Mouse (Mus musculus): ENCODE measurements around the gene Prc1. TPM values are rescaled to one million over a fixed set of nuclear protein-coding genes. Genes with fewer than 3 reads are reported as not detected.
"Not testable (repeated sequence)": the region's sequence is repeated elsewhere in the genome, so short reads cannot be mapped to it uniquely, and the experiment has no call there.

The Prc1 gene
- polyA plus RNA-seq, 1 experiment: 5.2 TPM

DNA sequence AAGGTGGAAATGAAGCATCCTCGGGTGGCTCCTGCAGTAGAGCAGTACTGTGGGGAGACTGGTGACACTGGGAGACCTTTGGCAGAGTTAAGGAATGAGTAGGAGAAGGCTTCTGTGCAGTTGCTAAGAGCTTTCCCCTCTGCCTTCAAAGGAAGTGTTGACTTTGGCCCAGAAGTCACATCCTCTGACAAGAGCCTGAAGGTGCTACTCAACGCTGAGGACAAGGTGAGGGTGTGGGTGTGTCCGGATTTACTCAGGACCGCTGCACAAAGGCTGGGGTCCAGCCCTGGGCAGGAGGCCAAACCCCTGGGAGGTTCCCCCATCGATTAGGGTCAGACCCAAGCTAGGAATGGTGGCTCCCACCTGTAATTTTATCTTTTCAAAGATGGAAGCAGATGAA lies 9.9 kb upstream of the Prc1 start:
- no peak for DNase-seq (ENCODE audit: low read depth)

DNA sequence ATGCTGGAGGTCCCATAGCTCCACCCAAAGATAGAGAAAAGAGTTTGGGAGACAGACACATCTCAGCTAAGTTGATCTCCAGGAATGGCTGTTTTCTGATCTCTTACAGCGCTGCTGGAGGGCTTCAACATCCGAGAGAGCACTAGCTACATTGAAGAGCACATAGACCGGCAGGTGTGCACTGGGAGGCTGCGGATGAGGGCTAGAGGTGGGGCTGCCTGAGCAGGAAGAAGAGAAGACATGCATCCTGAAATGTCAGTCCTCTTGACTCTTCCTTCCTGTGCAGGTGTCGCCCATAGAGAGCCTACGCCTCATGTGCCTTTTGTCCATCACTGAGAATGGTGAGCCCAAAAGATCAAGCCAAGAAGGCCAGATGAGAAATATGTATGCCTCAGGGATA lies 8.5 kb upstream of the Prc1 start:
- DNase-seq (ENCODE audit: low read depth): no peak

DNA sequence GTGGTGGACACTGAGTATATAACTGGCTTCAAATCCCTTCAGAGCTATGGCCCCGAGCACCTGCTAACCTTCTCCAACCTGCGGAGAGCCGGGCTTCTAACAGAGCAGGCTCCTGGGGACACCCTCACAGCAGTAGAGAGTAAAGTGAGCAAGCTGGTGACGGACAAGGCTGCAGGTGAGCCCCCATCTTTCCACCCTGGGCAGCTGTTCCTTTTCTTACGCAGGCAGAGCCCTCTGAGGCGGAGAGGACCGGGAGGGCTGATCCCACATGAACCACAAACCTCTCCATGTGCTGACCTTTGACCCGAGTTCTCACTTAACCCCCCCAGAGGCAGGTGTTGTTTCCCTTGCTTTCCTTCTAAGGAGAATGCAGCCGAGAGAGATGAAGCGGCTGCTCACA lies 6.5 kb upstream of the Prc1 start:
- no peak for DNase-seq (ENCODE audit: low read depth)

DNA sequence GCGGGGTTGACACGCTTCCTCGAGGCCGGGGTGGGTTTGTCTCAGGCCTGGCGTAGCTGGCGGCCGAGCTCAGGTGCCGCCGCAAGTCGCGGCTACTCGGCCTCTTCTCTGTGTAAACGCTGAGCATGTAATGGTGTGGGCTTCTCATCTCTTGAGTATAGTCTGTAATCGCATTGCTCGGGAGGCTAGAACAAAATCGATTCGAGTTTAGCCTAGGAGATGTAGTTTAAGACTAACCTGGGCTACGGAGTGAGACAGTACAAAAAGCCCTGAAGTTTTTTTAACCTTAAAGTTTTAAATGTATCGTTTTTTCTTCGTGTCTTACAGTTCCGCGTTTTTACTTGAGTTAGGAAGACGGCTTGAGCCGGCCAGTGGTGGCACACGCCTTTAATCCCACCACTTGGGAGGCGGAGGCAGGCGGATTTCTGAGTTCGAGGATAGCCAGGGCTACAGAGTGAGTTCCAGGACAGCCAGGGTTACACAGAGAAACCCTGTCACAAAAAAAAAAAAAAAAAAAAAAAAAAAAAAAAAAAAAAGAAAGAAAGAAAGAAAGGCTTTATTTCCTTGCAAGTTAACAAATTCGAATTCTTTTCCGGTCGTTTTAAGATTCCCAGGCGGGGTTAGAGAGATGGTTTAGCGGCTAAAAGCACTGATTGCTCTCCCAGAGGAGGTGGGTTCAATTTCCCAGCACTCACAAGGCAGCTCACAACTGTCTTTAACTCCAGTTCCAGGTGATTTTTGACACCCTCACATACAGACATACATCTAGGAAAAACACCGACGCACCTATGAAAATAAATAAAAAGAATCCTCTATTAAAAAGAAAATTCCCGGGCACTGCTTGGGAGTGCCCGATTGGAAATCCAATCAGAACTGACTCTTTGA lies 756 bp downstream of the Prc1 start:
- no peak for DNase-seq (ENCODE audit: low read depth)

GRCm38 (mm10) chr7:80296462-80296861 lies 2.2 kb downstream of the Prc1 start:
- DNase-seq (ENCODE audit: low read depth): no peak

GRCm38 (mm10) chr7:80297041-80297440 lies 2.8 kb downstream of the Prc1 start:
- no peak for DNase-seq (ENCODE audit: low read depth)

- DNase-seq (ENCODE audit: low read depth): no peak
Measured at GRCm38 (mm10) chr7:80298754-80299153, 4.5 kb downstream of the Prc1 start.

DNA sequence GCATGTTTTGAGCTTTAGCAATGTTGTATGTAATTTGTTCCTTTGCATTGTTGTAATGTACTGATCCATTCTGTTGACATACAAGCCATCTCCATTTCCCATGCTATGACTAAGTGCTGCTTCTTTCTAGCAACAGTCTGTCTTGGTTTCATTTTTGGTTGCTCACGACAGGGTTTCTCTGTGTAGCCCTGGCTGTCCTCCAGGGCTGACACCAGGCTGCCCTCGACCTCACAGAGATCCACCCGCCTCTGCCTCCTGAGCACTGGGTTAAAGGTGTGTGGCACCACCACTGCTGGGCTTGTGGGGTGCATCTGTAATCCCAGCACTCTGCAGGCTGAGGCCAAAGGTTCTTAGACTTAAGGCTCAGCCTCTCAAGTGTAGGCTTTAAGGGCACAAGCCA lies 5.3 kb downstream of the Prc1 start:
- DNase-seq (ENCODE audit: low read depth): no peak

- DNase-seq (ENCODE audit: low read depth): no peak
Measured at GRCm38 (mm10) chr7:80301522-80301921, 7.3 kb downstream of the Prc1 start.

DNA sequence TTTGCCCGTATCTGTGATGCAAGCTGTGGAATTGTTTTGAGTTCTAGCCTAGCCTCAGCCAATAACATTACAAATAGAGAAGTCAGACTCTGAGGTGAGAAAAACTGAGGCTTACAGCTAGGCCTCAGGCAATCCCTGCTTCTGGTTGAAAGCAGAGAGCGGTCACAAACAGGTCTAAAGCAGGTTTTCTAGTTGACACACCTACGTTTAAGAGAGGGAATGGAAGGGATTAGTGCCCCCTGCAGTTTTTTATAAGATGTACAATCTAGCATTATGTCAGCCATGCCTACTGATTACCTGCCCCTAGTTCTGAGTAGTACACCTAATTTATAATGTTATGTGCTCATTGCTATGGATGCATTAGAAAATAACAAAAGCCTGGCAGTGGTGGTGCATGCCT lies 13.5 kb downstream of the Prc1 start:
- no peak for DNase-seq (ENCODE audit: low read depth)

DNA sequence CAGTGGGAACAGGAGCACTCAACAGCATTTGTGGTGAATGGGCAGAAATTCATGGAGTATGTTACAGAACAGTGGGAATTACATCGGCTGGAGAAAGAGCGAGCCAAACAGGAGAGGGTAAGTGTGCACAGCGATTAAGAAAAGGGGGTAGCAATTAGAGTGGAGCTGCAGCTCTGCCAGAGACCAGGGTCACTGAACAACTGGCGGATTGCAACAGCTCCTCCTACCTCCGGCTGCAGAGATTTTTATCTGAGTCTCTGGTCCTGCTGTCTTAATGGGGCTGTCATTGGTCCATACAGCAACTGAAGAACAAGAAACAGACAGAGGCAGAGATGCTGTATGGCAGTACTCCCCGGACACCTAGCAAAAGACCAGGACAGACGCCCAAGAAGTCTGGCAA lies 16.5 kb downstream of the Prc1 start:
- DNase-seq (ENCODE audit: low read depth): no peak

GRCm38 (mm10) chr7:80315733-80316132 lies 21.5 kb downstream of the Prc1 start:
- DNase-seq (ENCODE audit: low read depth): no peak

- no peak for DNase-seq (ENCODE audit: low read depth)
Measured at GRCm38 (mm10) chr7:80317439-80318115, 23.3 kb downstream of the Prc1 start.

- no peak for DNase-seq (ENCODE audit: low read depth)
Measured at GRCm38 (mm10) chr7:80318670-80319069, 24.4 kb downstream of the Prc1 start.

- no peak for DNase-seq (ENCODE audit: low read depth)
Measured at GRCm38 (mm10) chr7:80319846-80320496, 25.7 kb downstream of the Prc1 start.

DNA sequence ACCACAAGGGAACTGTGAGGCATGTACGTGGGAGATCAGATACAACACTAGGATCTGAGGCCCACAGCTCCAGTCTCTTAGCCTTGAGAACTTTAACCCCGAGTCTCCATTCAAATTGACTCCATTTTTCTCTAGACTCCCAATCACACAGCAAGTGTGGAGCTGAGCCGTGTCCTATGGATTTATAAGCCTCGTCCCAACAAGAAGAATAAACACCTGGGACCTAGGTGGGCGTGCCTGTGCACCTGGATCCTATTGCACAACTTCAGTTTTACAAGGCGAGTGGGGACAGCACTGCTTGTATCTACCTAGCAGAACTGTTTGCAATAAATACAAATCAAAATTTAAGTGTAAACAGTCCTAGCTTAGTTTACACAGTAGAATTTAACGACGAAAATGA lies 29.1 kb downstream of the Prc1 start:
- no peak for DNase-seq (ENCODE audit: low read depth)

GRCm38 (mm10) chr7:80324043-80324815 lies 30.0 kb downstream of the Prc1 start, which contains the start of gene Rccd1:
Gene Rccd1 (minus strand): TSS chr7:80324454.
- no peak for DNase-seq (ENCODE audit: low read depth)

- not testable (repeated sequence) for DNase-seq (ENCODE audit: low read depth)
Measured at GRCm38 (mm10) chr7:80324816-80325119, 30.5 kb downstream of the Prc1 start.

DNA sequence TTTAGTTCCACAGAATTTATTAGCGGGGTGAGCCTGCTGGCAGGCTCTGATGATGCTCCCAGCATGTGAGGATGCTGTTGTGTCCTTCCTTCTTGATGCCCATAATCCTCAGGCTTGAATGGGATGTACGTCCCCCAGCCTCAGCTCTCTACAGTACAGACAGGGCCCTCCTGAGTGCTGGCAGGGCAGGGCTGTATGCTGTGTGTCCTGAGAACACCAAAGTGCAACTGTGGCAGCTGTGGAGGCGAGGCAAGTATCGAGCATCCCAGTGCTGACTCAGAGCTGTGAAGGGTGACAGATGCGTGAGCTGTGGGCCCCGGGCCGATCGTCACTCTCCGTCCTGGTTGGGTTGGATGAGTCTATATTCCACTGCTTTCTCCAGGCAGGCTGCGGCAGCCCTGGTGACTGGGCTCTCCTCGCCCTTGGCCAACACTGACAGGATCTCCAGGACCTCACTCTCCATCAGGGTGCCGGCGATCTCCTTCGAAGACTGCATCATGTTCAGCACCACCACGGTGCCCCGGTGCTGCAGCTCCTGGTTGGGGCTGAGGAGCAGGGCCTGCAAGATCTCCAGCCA lies 31.1 kb downstream of the Prc1 start:
- no peak for DNase-seq (ENCODE audit: low read depth)

- DNase-seq (ENCODE audit: low read depth): no peak
Measured at GRCm38 (mm10) chr7:80326076-80326475, 31.8 kb downstream of the Prc1 start.

DNA sequence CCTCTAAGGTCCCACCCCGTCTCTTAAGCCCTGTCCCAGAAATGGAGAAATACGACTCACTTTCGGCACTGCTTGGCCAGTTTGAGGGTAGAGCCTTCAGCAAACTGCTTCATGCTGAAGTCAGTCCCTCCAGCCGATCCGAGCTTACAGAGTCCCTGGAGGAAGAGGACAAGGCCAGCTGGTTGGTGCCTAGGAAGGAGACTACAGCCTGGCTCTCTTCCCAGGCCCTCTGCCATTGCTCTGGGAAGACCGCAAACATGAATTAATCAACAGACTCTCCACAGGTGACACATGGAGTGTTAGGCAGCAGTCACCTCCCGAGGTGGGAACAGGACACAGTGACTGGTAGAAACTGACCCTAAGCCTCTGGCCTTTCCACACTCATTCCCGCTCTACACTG lies 36.0 kb downstream of the Prc1 start:
- no peak for DNase-seq (ENCODE audit: low read depth)

GRCm38 (mm10) chr7:80331433-80331832 lies 37.2 kb downstream of the Prc1 start:
- DNase-seq (ENCODE audit: low read depth): no peak
